Mouse (Mus musculus) olfactory bulb, adult 2 months (tissue): ENCODE measurements around the gene Gng3.

Experiments
- CTCF ChIP-seq: fragments of 200-500 bp; IDR thresholded peaks from 2 replicates; pipeline ENCODE4 v1.5.1; 2012; ENCODE audit warnings: low read depth, mild to moderate bottlenecking, low read length, moderate library complexity; ENCODE audit not compliant: insufficient read depth
- POLR2A ChIP-seq: fragments of 200-500 bp; IDR thresholded peaks from 2 replicates; pipeline ENCODE4 v1.6.1; 2012; ENCODE audit warnings: mild to moderate bottlenecking, low read depth, low read length, moderate library complexity; ENCODE audit not compliant: insufficient read depth

GRCm38 (mm10) chr19:8844371-8845129 is 5.6 kb upstream of the Gng3 start:
- no peak for TF ChIP-seq POLR2A
- no peak for TF ChIP-seq CTCF
